Mouse (Mus musculus) ES-E14 (cell line): ENCODE results near the gene Col4a1. TPM values are rescaled to one million over a fixed set of nuclear protein-coding genes. Genes with fewer than 3 reads are reported as not detected.

Experiments used
- DNase-seq: peaks from one replicate; pipeline ENCODE4 v3.0.0-alpha.2; 2013; ENCODE audit warnings: low read depth, low spot score
- H3K27ac ChIP-seq: 2 replicates; pipeline ENCODE4 v1.5.1; 2012; ENCODE audit warnings: low read depth, mild to moderate bottlenecking, low read length, moderate library complexity, mixed read lengths; ENCODE audit not compliant: poor library complexity, insufficient read depth, severe bottlenecking
- H3K36me3 ChIP-seq: 2 replicates; pipeline ENCODE4 v1.6.1; 2012; ENCODE audit warnings: mild to moderate bottlenecking, low read length, moderate library complexity, mixed read lengths; ENCODE audit not compliant: control insufficient read depth, poor library complexity, insufficient read depth, severe bottlenecking
- H3K4me1 ChIP-seq, 2 experiments: fragments of 150-350 bp in 1 of 2; sonication (generic) in 1 of 2; 2 replicates each; pipeline ENCODE4 v1.6.1; 2012; ENCODE audit warnings: low read length in 2 of 2, mild to moderate bottlenecking in 1 of 2, mixed read lengths in 1 of 2; ENCODE audit not compliant: control insufficient read depth in 2 of 2, insufficient read depth in 2 of 2, poor library complexity in 1 of 2
- H3K4me3 ChIP-seq, 2 experiments: fragments of 150-350 bp in 1 of 2; sonication (generic) in 1 of 2; 2 replicates each; pipeline ENCODE4 v1.5.1; 2012; ENCODE audit warnings: low read length in 2 of 2, low read depth in 1 of 2, mild to moderate bottlenecking in 1 of 2, mixed read lengths in 1 of 2; ENCODE audit not compliant: insufficient read depth in 1 of 2, poor library complexity in 1 of 2, severe bottlenecking in 1 of 2
- H3K9ac ChIP-seq: 2 replicates; pipeline ENCODE4 v1.6.1; 2012; ENCODE audit warnings: low read depth, mild to moderate bottlenecking, low read length, mixed read lengths; ENCODE audit not compliant: poor library complexity, insufficient read depth, severe bottlenecking
- H3K9me3 ChIP-seq: fragments of 150-350 bp; sonication (generic); 2 replicates; pipeline ENCODE4 v1.6.1; 2012; ENCODE audit warnings: low read depth, mild to moderate bottlenecking, low read length; ENCODE audit not compliant: control insufficient read depth, insufficient read depth
- CHD2 ChIP-seq: IDR thresholded peaks from 2 replicates; pipeline ENCODE4 v1.6.1; 2014; ENCODE audit warnings: mild to moderate bottlenecking, low read depth, low read length, inconsistent platforms
- HCFC1 ChIP-seq: IDR thresholded peaks from 2 replicates; pipeline ENCODE4 v1.6.1; 2012; ENCODE audit warnings: low read length, inconsistent platforms, borderline replicate concordance; ENCODE audit not compliant: insufficient read depth
- MAFK ChIP-seq: IDR thresholded peaks from 2 replicates; pipeline ENCODE4 v1.6.1; 2014; ENCODE audit warnings: mild to moderate bottlenecking, low read depth, low read length, inconsistent platforms; ENCODE audit not compliant: insufficient read depth
- ZC3H11A ChIP-seq: IDR thresholded peaks from 2 replicates; pipeline ENCODE4 v1.6.1; 2012; ENCODE audit warnings: low read depth, mild to moderate bottlenecking, inconsistent platforms, low read length, borderline replicate concordance
- ZNF384 ChIP-seq: IDR thresholded peaks from 2 replicates; pipeline ENCODE4 v1.6.1; 2012; ENCODE audit warnings: low read depth, low read length, inconsistent platforms
- in situ Hi-C, 2 experiments: fragments of 600-800 bp; cut with MboI; formaldehyde crosslinking; loops; one replicate each; pipeline ENCODE4 v1.15.1; 2025; ENCODE audit warnings: low sequenced_read_pairs in 2 of 2, inconsistent platforms in 1 of 2; ENCODE audit not compliant: unreplicated experiment in 2 of 2
- total RNA-seq: library from RNA; depleted of rRNA; stranded (reverse); fragments of 300-350 nt; gene quantifications from 2 replicates; pipeline ENCODE4 v1.2.3, GENCODE M21; 2012

The Col4a1 gene
- total RNA-seq, 1 experiment = 198 TPM

GRCm38 (mm10) chr8:11241488-11241887, 71.1 kb downstream of the Col4a1 start:
- in situ Hi-C loops = no loop called here
- Histone ChIP-seq H3K9me3 (no peaks in the 10 kb centered on the region), H3K36me3 (no peaks in the 10 kb centered on the region), H3K9ac (no peak overlapping the region), H3K4me1 (no peaks in the 10 kb centered on the region), H3K27ac (no peak overlapping the region), H3K4me3 (no peak overlapping the region)
- TF ChIP-seq ZC3H11A (no peak), HCFC1 (no peak), CHD2 (no peak), ZNF384 (no peak), MAFK (no peak)
- no peak for DNase-seq

GRCm38 (mm10) chr8:11234879-11235210, 77.8 kb downstream of the Col4a1 start:
- in situ Hi-C loops = no loop called here
- H3K4me3 ChIP-seq = no peak overlapping the region
- H3K27ac ChIP-seq = no peak overlapping the region
- no peaks in the 10 kb centered on the region for H3K9me3 ChIP-seq
- H3K36me3 ChIP-seq = no peaks in the 10 kb centered on the region; the same call in 1 of the 2 replicates
- no peak for TF ChIP-seq ZC3H11A
- TF ChIP-seq CHD2 = no peak
- no peak for TF ChIP-seq ZNF384
- no peak for TF ChIP-seq MAFK
- no peak for TF ChIP-seq HCFC1
- no peaks in the 10 kb centered on the region for H3K4me1 ChIP-seq
- DNase-seq = no peak
- H3K9ac ChIP-seq = no peak overlapping the region

GRCm38 (mm10) chr8:11234151-11234878, 78.3 kb downstream of the Col4a1 start:
- H3K27ac ChIP-seq = no peak overlapping the region
- DNase-seq = no peak
- H3K9ac ChIP-seq = no peak overlapping the region
- no peaks in the 10 kb centered on the region for H3K4me1 ChIP-seq
- no peaks in the 10 kb centered on the region; the same call in 1 of the 2 replicates for H3K36me3 ChIP-seq
- TF ChIP-seq ZC3H11A (no peak), MAFK (no peak), ZNF384 (no peak), HCFC1 (no peak), CHD2 (no peak)
- in situ Hi-C loops = no loop called here
- no peaks in the 10 kb centered on the region for H3K9me3 ChIP-seq
- no peak overlapping the region for H3K4me3 ChIP-seq

GRCm38 (mm10) chr8:11233009-11233408, 79.6 kb downstream of the Col4a1 start:
- no peak for DNase-seq
- Histone ChIP-seq H3K36me3 (no peaks in the 10 kb centered on the region; the same call in 1 of the 2 replicates), H3K4me3 (no peak overlapping the region), H3K9ac (no peak overlapping the region), H3K4me1 (no peaks in the 10 kb centered on the region), H3K27ac (no peak overlapping the region), H3K9me3 (no peaks in the 10 kb centered on the region)
- in situ Hi-C loops = no loop called here
- TF ChIP-seq HCFC1 (no peak), ZNF384 (no peak), MAFK (no peak), CHD2 (no peak), ZC3H11A (no peak)

GRCm38 (mm10) chr8:11230277-11230676, 82.3 kb downstream of the Col4a1 start:
- no peak for DNase-seq
- Histone ChIP-seq H3K27ac (no peak overlapping the region), H3K9ac (no peak overlapping the region), H3K9me3 (no peaks in the 10 kb centered on the region), H3K36me3 (no peaks in the 10 kb centered on the region; the same call in 1 of the 2 replicates), H3K4me1 (no peaks in the 10 kb centered on the region; a peak in 1 of 4 replicates), H3K4me3 (no peak overlapping the region)
- in situ Hi-C loops = no loop called here
- TF ChIP-seq CHD2 (no peak), ZC3H11A (no peak), HCFC1 (no peak), MAFK (no peak), ZNF384 (no peak)
